Mouse (Mus musculus) neural tube, embryonic 14.5 days (tissue): Measurements from ENCODE around the gene Cnpy2. TPM values are rescaled to one million over a fixed set of nuclear protein-coding genes. Genes with fewer than 3 reads are reported as not detected.
"Not testable (repeated sequence)": the region's sequence is repeated elsewhere in the genome, so short reads cannot be mapped to it uniquely, and the experiment has no call there.

Experiments
- ATAC-seq: fragments of 200-750 bp; cut with Nextera tagmentation; 2 replicates; pipeline ENCODE4 v1.8.0; 2017; ENCODE audit warnings: low read depth, mild to moderate bottlenecking, moderate TSS enrichment, moderate library complexity
- H3K27ac ChIP-seq: fragments of 300-500 bp; sonication (generic); 2 replicates; pipeline ENCODE4 v1.5.1; 2014; ENCODE audit warnings: low read depth, mild to moderate bottlenecking, control low read depth, low read length, moderate library complexity, mixed read lengths
- H3K27me3 ChIP-seq: fragments of 300-500 bp; sonication (generic); 2 replicates; pipeline ENCODE4 v1.6.1; 2014; ENCODE audit warnings: low read length; ENCODE audit not compliant: control insufficient read depth, insufficient read depth
- H3K36me3 ChIP-seq: fragments of 300-500 bp; sonication (generic); 2 replicates; pipeline ENCODE4 v1.6.1; 2014; ENCODE audit warnings: low read length, mixed read lengths; ENCODE audit not compliant: control insufficient read depth, insufficient read depth
- H3K4me1 ChIP-seq: fragments of 300-500 bp; sonication (generic); 2 replicates; pipeline ENCODE4 v1.6.1; 2014; ENCODE audit warnings: low read length; ENCODE audit not compliant: control insufficient read depth, insufficient read depth
- H3K4me2 ChIP-seq: fragments of 300-500 bp; sonication (generic); 2 replicates; pipeline ENCODE4 v1.6.1; 2014; ENCODE audit warnings: mild to moderate bottlenecking, low read depth, low read length, control low read depth
- H3K4me3 ChIP-seq: fragments of 300-500 bp; sonication (generic); 2 replicates; pipeline ENCODE4 v1.5.1; 2014; ENCODE audit warnings: low read depth, low read length, control low read depth, mixed read lengths
- H3K9ac ChIP-seq: fragments of 300-500 bp; sonication (generic); replicated peaks from 2 replicates; pipeline ENCODE4 v1.6.1; 2014; ENCODE audit warnings: low read depth, mild to moderate bottlenecking, control low read depth, low read length, mixed read lengths
- H3K9me3 ChIP-seq: fragments of 300-500 bp; sonication (generic); 2 replicates; pipeline ENCODE4 v1.6.1; 2016; ENCODE audit warnings: low read length; ENCODE audit not compliant: control insufficient read depth
- WGBS: fragments of 180-500 bp; shearing (Covaris S2); extraction: QIAGEN DNeasy Blood & Tissue Kit; methylation state at CpG from one replicate; pipeline ENCODE4 v1.1.7; 2014; 5-methylcytosine and 5-hydroxymethylcytosine counted together
- polyA plus RNA-seq: library from polyadenylated mRNA; unstranded; fragments of >200 nt; fragmentation: Nextera tagmentation; extraction: Ambion mirVana; gene quantifications from 2 replicates; pipeline ENCODE4 v1.2.1, GENCODE M21; 2014

Cnpy2 gene
- 194 and 198 TPM in 2 replicates for polyA plus RNA-seq

- Histone ChIP-seq H3K27ac (peak within 1 kb of the TSS; percentile 90), H3K4me2 (peak within 1 kb of the TSS; percentile 94), H3K36me3 (peaks cover 42% of the 10 kb centered on the region; the same call in 1 of the 2 replicates), H3K27me3 (no peaks in the 10 kb centered on the region), H3K4me3 (peak within 1 kb of the TSS; percentile 82), H3K9me3 (no peaks in the 10 kb centered on the region), H3K4me1 (peaks cover 10% of the 10 kb centered on the region), H3K9ac (peak within 1 kb of the TSS; percentile 96)
- peak; percentile 96 for ATAC-seq
- WGBS, result under 1% methylated on average over 40 of the region's 40 CpGs
Measured at GRCm38 (mm10) chr10:128322141-128323108, at the start of gene Cnpy2. Gene Cnpy2 (plus strand): TSS chr10:128322459.

- H3K4me2 ChIP-seq, ATAC-seq, H3K36me3 ChIP-seq, H3K9me3 ChIP-seq, H3K27ac ChIP-seq, H3K4me3 ChIP-seq, H3K27me3 ChIP-seq, H3K4me1 ChIP-seq, H3K9ac ChIP-seq: not testable (repeated sequence)
- WGBS, result 90% methylated on average over 4 of the region's 7 CpGs
Measured at GRCm38 (mm10) chr10:128272819-128273439, 49.3 kb upstream of the Cnpy2 start.

- not testable (repeated sequence) for H3K4me3 ChIP-seq, H3K27me3 ChIP-seq, H3K27ac ChIP-seq, H3K9me3 ChIP-seq, ATAC-seq, H3K4me2 ChIP-seq, H3K4me1 ChIP-seq, H3K9ac ChIP-seq
- peaks cover 12% of the 10 kb centered on the region; the same call in 1 of the 2 replicates for H3K36me3 ChIP-seq
- WGBS, result 100% methylated on average over 1 of the region's 1 CpGs
Measured at GRCm38 (mm10) chr10:128275374-128275773, 46.9 kb upstream of the Cnpy2 start.

GRCm38 (mm10) chr10:128278158-128278557, 44.1 kb upstream of the Cnpy2 start:
- Histone ChIP-seq H3K27ac (no peak overlapping the region), H3K4me2 (no peak overlapping the region), H3K36me3 (peaks cover 24% of the 10 kb centered on the region), H3K4me1 (no peaks in the 10 kb centered on the region), H3K9ac (no peak overlapping the region), H3K4me3 (no peak overlapping the region), H3K27me3 (no peaks in the 10 kb centered on the region), H3K9me3 (no peaks in the 10 kb centered on the region)
- no peak for ATAC-seq
- 53% methylated on average over 5 of the region's 6 CpGs for WGBS

GRCm38 (mm10) chr10:128280943-128281342, 41.3 kb upstream of the Cnpy2 start:
- Histone ChIP-seq H3K27me3 (no peaks in the 10 kb centered on the region), H3K4me2 (no peak overlapping the region), H3K36me3 (peaks cover 38% of the 10 kb centered on the region), H3K27ac (no peak overlapping the region), H3K9me3 (no peaks in the 10 kb centered on the region), H3K4me1 (no peaks in the 10 kb centered on the region), H3K9ac (no peak overlapping the region), H3K4me3 (no peak overlapping the region)
- 90% methylated on average over 6 of the region's 6 CpGs for WGBS
- no peak for ATAC-seq

GRCm38 (mm10) chr10:128281682-128282081, 40.6 kb upstream of the Cnpy2 start:
- WGBS, result 91% methylated on average over 14 of the region's 14 CpGs

GRCm38 (mm10) chr10:128282886-128283450, 39.3 kb upstream of the Cnpy2 start:
- H3K27ac ChIP-seq, result no peak overlapping the region
- H3K27me3 ChIP-seq, result no peaks in the 10 kb centered on the region
- no peaks in the 10 kb centered on the region for H3K4me1 ChIP-seq
- WGBS, result 90% methylated on average over 20 of the region's 20 CpGs
- no peak for ATAC-seq
- no peak overlapping the region for H3K4me2 ChIP-seq
- H3K9ac ChIP-seq, result no peak overlapping the region
- no peaks in the 10 kb centered on the region for H3K9me3 ChIP-seq
- peaks cover 47% of the 10 kb centered on the region for H3K36me3 ChIP-seq
- no peak overlapping the region for H3K4me3 ChIP-seq

More at GRCm38 (mm10) chr10:128281682-128282081, 40.6 kb upstream of the Cnpy2 start:
- Histone ChIP-seq H3K9me3 (no peaks in the 10 kb centered on the region), H3K9ac (no peak overlapping the region), H3K4me3 (no peak overlapping the region), H3K36me3 (peaks cover 46% of the 10 kb centered on the region), H3K4me2 (no peak overlapping the region), H3K4me1 (no peaks in the 10 kb centered on the region), H3K27me3 (no peaks in the 10 kb centered on the region), H3K27ac (no peak overlapping the region)
- no peak for ATAC-seq

- no peaks in the 10 kb centered on the region for H3K4me1 ChIP-seq
- peaks cover 44% of the 10 kb centered on the region for H3K36me3 ChIP-seq
- no peak overlapping the region for H3K4me3 ChIP-seq
- WGBS, result 65% methylated on average over 31 of the region's 31 CpGs
- no peak; the same call in 1 of the 2 replicates for ATAC-seq
- no peaks in the 10 kb centered on the region for H3K27me3 ChIP-seq
- no peak overlapping the region for H3K9ac ChIP-seq
- no peaks in the 10 kb centered on the region for H3K9me3 ChIP-seq
- no peak overlapping the region for H3K4me2 ChIP-seq
- H3K27ac ChIP-seq, result no peak overlapping the region
Measured at GRCm38 (mm10) chr10:128283604-128284579, 38.4 kb upstream of the Cnpy2 start.
